Mouse (Mus musculus) forebrain, embryonic 11.5 days (tissue): ENCODE data around the gene Mme. TPM values are rescaled to one million over a fixed set of nuclear protein-coding genes. Genes with fewer than 3 reads are reported as not detected.

ENCODE experiments used
- ATAC-seq: fragments of 200-750 bp; cut with Nextera tagmentation; replicated peaks from 2 replicates; pipeline ENCODE4 v1.8.0; 2017; ENCODE audit warnings: moderate TSS enrichment; ENCODE audit not compliant: low FRiP score
- DNase-seq: peaks from one replicate; pipeline ENCODE4 v3.0.0-alpha.2; 2017; ENCODE audit warnings: low spot score
- H3K27ac ChIP-seq: fragments of 300-500 bp; sonication (generic); 2 replicates; pipeline ENCODE4 v1.5.1; 2014; ENCODE audit warnings: low read depth, low read length
- H3K27me3 ChIP-seq: fragments of 300-500 bp; sonication (generic); 2 replicates; pipeline ENCODE4 v1.6.1; 2014; ENCODE audit warnings: mild to moderate bottlenecking, low read length, mixed read lengths; ENCODE audit not compliant: control insufficient read depth, insufficient read depth
- H3K36me3 ChIP-seq: fragments of 300-500 bp; sonication (generic); 2 replicates; pipeline ENCODE4 v1.6.1; 2014; ENCODE audit warnings: mild to moderate bottlenecking, low read length, moderate library complexity, mixed read lengths; ENCODE audit not compliant: control insufficient read depth, insufficient read depth
- H3K4me1 ChIP-seq: fragments of 300-500 bp; sonication (generic); replicated peaks from 2 replicates; pipeline ENCODE4 v1.6.1; 2014; ENCODE audit warnings: low read length, mixed read lengths; ENCODE audit not compliant: control insufficient read depth, insufficient read depth
- H3K4me2 ChIP-seq: fragments of 300-500 bp; sonication (generic); 2 replicates; pipeline ENCODE4 v1.6.1; 2014; ENCODE audit warnings: low read depth, mild to moderate bottlenecking, low read length, moderate library complexity, mixed read lengths; ENCODE audit not compliant: severe bottlenecking
- H3K4me3 ChIP-seq: fragments of 300-500 bp; sonication (generic); 2 replicates; pipeline ENCODE4 v1.5.1; 2014; ENCODE audit warnings: low read depth, low read length
- H3K9ac ChIP-seq: fragments of 300-500 bp; sonication (generic); 2 replicates; pipeline ENCODE4 v1.6.1; 2014; ENCODE audit warnings: low read length
- H3K9me3 ChIP-seq: fragments of 300-500 bp; sonication (generic); 2 replicates; pipeline ENCODE4 v1.6.1; 2016; ENCODE audit warnings: low read length, mixed read lengths; ENCODE audit not compliant: control insufficient read depth
- WGBS: fragments of 180-500 bp; shearing (Covaris S2); extraction: QIAGEN DNeasy Blood & Tissue Kit; methylation state at CpG from one replicate; pipeline ENCODE4 v1.1.7; 2014; 5-methylcytosine and 5-hydroxymethylcytosine counted together
- polyA plus RNA-seq: library from polyadenylated mRNA; unstranded; fragments of >200 nt; fragmentation: Nextera tagmentation; extraction: Ambion mirVana; gene quantifications from 2 replicates; pipeline ENCODE4 v1.2.1, GENCODE M21; 2014

Mme gene
- polyA plus RNA-seq, 1 experiment from 2014 or later = 14.2 TPM

DNA sequence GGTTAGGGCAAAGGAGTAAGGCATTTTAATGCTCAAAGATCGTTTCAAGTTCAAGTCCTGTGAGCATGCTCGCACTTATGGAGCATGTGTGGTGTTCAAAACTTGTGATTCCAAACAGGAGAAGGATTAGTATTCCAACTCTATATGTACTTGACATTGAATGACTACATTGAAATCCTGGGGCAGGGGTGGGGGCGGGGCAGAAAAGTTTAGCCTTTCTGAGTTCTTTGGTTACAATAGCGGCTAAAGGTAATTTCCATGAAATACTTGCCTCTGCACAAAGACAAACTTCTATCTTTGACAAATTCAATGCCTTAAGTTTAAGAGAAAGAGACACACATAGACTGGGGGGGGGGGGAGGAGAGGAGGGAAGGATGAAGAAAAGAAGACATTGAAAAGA, 53.5 kb downstream of the Mme start:
- H3K27ac ChIP-seq = no peak overlapping the region
- no peaks in the 10 kb centered on the region for H3K9me3 ChIP-seq
- H3K27me3 ChIP-seq = no peaks in the 10 kb centered on the region; the same call in 1 of the 2 replicates
- peak overlapping the region; percentile 99 for H3K4me2 ChIP-seq
- WGBS = 46% methylated on average over 4 of the region's 4 CpGs
- no peak overlapping the region for H3K9ac ChIP-seq
- no peaks in the 10 kb centered on the region for H3K4me1 ChIP-seq
- ATAC-seq (no peak), DNase-seq (no peak)
- peak overlapping the region; percentile 66 for H3K4me3 ChIP-seq
- no peaks in the 10 kb centered on the region for H3K36me3 ChIP-seq

DNA sequence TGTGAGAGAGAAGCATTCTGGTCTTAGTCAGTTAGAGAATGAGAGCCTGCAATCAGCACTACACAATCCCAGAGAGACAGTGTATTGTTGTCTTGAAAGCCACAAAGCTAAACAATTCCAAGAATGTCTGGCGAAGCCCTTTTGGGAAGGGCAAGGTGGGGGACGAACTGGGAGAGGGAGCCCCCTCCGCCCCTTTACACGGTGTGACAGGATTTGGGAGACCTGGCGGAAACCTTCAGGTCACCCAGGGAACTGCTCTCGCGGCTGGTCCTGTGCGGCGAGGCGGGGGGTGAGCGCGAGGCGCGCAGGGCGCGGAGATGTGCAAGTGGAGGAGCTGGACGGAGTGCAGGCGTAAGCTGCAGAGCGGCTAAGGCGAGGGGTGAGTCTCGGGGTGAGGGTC, 53.9 kb downstream of the Mme start:
- DNase-seq (peak; percentile 81), ATAC-seq (peak; percentile 91)
- H3K27me3 ChIP-seq = no peaks in the 10 kb centered on the region; the same call in 1 of the 2 replicates

GRCm38 (mm10) chr3:63295657-63296231, 54.4 kb downstream of the Mme start:
- Histone ChIP-seq H3K9me3 (no peaks in the 10 kb centered on the region), H3K4me2 (peak overlapping the region; percentile 99), H3K4me3 (peak overlapping the region; percentile 66), H3K27me3 (no peaks in the 10 kb centered on the region; the same call in 1 of the 2 replicates), H3K9ac (peak overlapping the region; percentile 59), H3K36me3 (no peaks in the 10 kb centered on the region), H3K4me1 (no peaks in the 10 kb centered on the region), H3K27ac (peak overlapping the region; percentile 46; the same call in 1 of the 2 replicates)
- WGBS = under 1% methylated on average over 41 of the region's 54 CpGs
- peak; percentile 77 for DNase-seq
- peak; percentile 73 for ATAC-seq

More for the DNA sequence above, 53.9 kb downstream of the Mme start:
- H3K4me2 ChIP-seq = peak overlapping the region; percentile 99
- H3K36me3 ChIP-seq = no peaks in the 10 kb centered on the region
- H3K27ac ChIP-seq = peak overlapping the region; percentile 46; the same call in 1 of the 2 replicates
- under 1% methylated on average over 21 of the region's 21 CpGs for WGBS
- no peaks in the 10 kb centered on the region for H3K9me3 ChIP-seq
- no peaks in the 10 kb centered on the region for H3K4me1 ChIP-seq
- peak overlapping the region; percentile 59 for H3K9ac ChIP-seq
- H3K4me3 ChIP-seq = peak overlapping the region; percentile 66

- Histone ChIP-seq H3K9me3 (no peaks in the 10 kb centered on the region), H3K4me1 (no peaks in the 10 kb centered on the region), H3K36me3 (no peaks in the 10 kb centered on the region), H3K27ac (no peak overlapping the region), H3K27me3 (no peaks in the 10 kb centered on the region; the same call in 1 of the 2 replicates), H3K9ac (no peak overlapping the region), H3K4me3 (peak overlapping the region; percentile 66), H3K4me2 (peak overlapping the region; percentile 99; the same call in 1 of the 2 replicates)
- no peak for DNase-seq
- 8% methylated on average over 12 of the region's 12 CpGs for WGBS
- no peak for ATAC-seq
Measured at GRCm38 (mm10) chr3:63296411-63296810, 55.1 kb downstream of the Mme start.

DNA sequence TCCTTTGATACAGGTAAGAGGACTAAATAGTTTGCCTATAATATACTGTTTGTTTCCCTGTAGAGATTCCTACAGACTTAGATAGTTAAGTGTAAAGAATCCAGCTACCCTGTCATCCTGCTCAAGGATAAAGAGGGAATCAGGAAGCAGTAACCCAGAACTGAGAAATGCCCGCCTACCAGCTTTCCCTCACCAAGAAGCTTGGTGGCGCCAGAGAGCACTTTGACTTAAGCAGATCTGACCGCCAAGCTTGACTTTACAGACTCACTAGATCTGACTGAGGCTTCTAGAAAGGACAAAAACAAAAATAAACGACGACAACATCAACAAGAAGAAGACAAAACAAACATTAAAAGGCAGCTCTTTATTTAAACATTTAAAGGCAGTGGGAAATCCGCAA, 56.5 kb downstream of the Mme start:
- Histone ChIP-seq H3K4me1 (no peaks in the 10 kb centered on the region), H3K36me3 (no peaks in the 10 kb centered on the region), H3K9me3 (no peaks in the 10 kb centered on the region), H3K4me2 (no peak overlapping the region), H3K4me3 (no peak overlapping the region), H3K9ac (no peak overlapping the region), H3K27me3 (no peaks in the 10 kb centered on the region; the same call in 1 of the 2 replicates), H3K27ac (no peak overlapping the region)
- DNase-seq (peak; percentile 71), ATAC-seq (peak; percentile 31; the same call in 1 of the 2 replicates)
- 5% methylated on average over 6 of the region's 6 CpGs for WGBS

DNA sequence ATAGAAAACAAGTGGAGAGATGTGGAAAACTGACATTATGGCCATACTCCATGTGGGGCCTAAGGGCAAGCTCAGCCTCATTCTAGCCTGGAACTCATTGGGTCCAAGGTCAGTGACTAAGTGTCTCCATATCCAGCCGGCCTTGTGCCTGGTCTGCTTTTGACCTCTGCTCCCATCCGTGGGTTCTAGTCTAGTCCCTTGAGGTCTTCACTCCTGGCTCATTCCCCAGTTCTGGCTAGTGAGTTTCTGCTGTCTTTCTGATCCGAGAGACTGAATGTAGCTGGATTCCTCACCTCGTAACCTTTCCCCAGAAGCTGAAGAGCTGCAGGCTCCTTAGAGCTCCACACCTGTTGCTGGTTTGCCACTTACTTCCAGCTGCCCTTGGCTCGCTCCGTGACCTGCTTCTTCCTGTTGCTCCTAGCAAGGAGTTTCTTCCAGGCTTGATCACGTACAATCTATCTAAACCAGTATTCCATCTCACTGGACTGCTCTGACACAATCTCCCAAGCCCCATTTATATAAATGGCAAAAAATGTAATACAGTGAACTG, 73.9 kb downstream of the Mme start:
- 76% methylated on average over 7 of the region's 7 CpGs for WGBS
- H3K9me3 ChIP-seq = no peaks in the 10 kb centered on the region
- H3K27ac ChIP-seq = no peak overlapping the region
- no peaks in the 10 kb centered on the region for H3K36me3 ChIP-seq
- H3K9ac ChIP-seq = no peak overlapping the region
- DNase-seq (no peak), ATAC-seq (no peak)
- H3K4me3 ChIP-seq = no peak overlapping the region
- no peak overlapping the region for H3K4me2 ChIP-seq
- no peaks in the 10 kb centered on the region for H3K4me1 ChIP-seq
- no peaks in the 10 kb centered on the region for H3K27me3 ChIP-seq

GRCm38 (mm10) chr3:63317496-63317895, 76.2 kb downstream of the Mme start:
- Histone ChIP-seq H3K4me1 (no peaks in the 10 kb centered on the region), H3K27ac (no peak overlapping the region), H3K4me3 (no peak overlapping the region), H3K36me3 (no peaks in the 10 kb centered on the region), H3K9me3 (no peaks in the 10 kb centered on the region), H3K4me2 (no peak overlapping the region), H3K9ac (no peak overlapping the region), H3K27me3 (no peaks in the 10 kb centered on the region)
- DNase-seq (no peak), ATAC-seq (no peak)
- WGBS = 77% methylated on average over 3 of the region's 3 CpGs

DNA sequence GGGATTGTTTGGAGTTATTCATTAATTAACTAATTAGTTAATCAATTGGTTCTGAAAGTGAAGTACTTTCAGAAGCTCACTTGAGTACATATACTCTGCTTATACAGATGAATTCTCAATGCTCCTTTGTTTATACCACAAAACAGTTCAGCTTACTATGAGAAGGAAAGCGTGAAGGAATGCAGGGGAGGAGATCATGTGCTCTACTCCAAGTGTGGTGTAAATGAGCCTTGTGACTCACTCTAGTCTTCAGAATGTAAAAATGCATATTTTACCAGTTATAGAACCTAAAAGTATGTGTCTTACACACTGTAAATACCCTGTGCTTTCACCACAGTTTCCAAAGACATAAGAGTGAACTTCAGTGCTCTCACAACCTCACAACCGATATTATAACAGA, 84.3 kb downstream of the Mme start:
- no peaks in the 10 kb centered on the region for H3K4me1 ChIP-seq
- WGBS = 71% methylated on average over 2 of the region's 2 CpGs
- 0 out of 2 replicates have a peak, but pooled peaks have one; percentile 30 for ATAC-seq

GRCm38 (mm10) chr3:63340110-63340509, 98.8 kb downstream of the Mme start:
- DNase-seq = no peak
- H3K27ac ChIP-seq = no peak overlapping the region
- no peaks in the 10 kb centered on the region for H3K36me3 ChIP-seq
- H3K27me3 ChIP-seq = no peaks in the 10 kb centered on the region
- H3K4me3 ChIP-seq = no peak overlapping the region
- 83% methylated on average over 2 of the region's 2 CpGs for WGBS
- no peak overlapping the region for H3K9ac ChIP-seq
- no peaks in the 10 kb centered on the region for H3K4me1 ChIP-seq
- H3K4me2 ChIP-seq = no peak overlapping the region
- ATAC-seq = no peak
- H3K9me3 ChIP-seq = no peaks in the 10 kb centered on the region

More for the DNA sequence above, 84.3 kb downstream of the Mme start:
- Histone ChIP-seq H3K9me3 (no peaks in the 10 kb centered on the region), H3K36me3 (no peaks in the 10 kb centered on the region), H3K4me2 (no peak overlapping the region), H3K9ac (no peak overlapping the region), H3K27ac (no peak overlapping the region), H3K27me3 (no peaks in the 10 kb centered on the region), H3K4me3 (no peak overlapping the region)
- no peak for DNase-seq
